Comparison of ENCODE assay signal across 13 mouse cellular contexts in genomic region chr2:168926257-168926810, GRCm38 (mm10). TPM values are rescaled to one million over a fixed set of nuclear protein-coding genes. Genes with fewer than 3 reads are reported as not detected.
A peak's percentile ranks its signal among the peaks of the same experiment; 100 is the strongest.
DNase-seq lines count a peak whose midpoint lies in the region; TF ChIP-seq lines count a peak whose summit lies in the region.
"Had no signal": no experiment of that assay in that cellular context is flagged by ENCODE, and none has a peak within 500 bp of the region (broad histone marks: within the 10 kb centered on the region; RNA-seq: fewer than 3 reads in every experiment).

No protein-coding gene starts in this region.

- no peaks in the 10 kb centered on the region for H3K36me3 ChIP-seq in testis, adult 2 months (ENCODE audit: control insufficient read depth, insufficient read depth, low read length)

- H3K4me1 ChIP-seq in testis, adult 2 months (ENCODE audit: control insufficient read depth, insufficient read depth, low read length), result peaks cover 10% of the 10 kb centered on the region
- H3K4me1 ChIP-seq: hindbrain, embryonic 12.5 days; midbrain, embryonic 12.5 days had no signal

- no peaks in the 10 kb centered on the region for H3K27me3 ChIP-seq in testis, adult 2 months (ENCODE audit: control insufficient read depth, insufficient read depth, low read length)
- H3K27me3 ChIP-seq: hindbrain, embryonic 12.5 days; midbrain, embryonic 12.5 days had no signal

- no peak for DNase-seq in testis, postnatal 14 days (ENCODE audit: low spot score)
- DNase-seq in frontal cortex, postnatal 36 days (ENCODE audit: low spot score in 2 of 2), result peak; percentile 70 to 88
- peak; percentile 47 to 86 for DNase-seq in left cerebral cortex, adult 9 months (ENCODE audit: low spot score in 2 of 2)
- DNase-seq in kidney, adult 8-10 months, result no peak
- DNase-seq in thymus, postnatal 14 days, result no peak
- no peak for DNase-seq in adrenal gland, adult (ENCODE audit: inconsistent age in 2 of 2, low spot score in 1 of 2)
- DNase-seq in neural tube, embryonic 10.5 days (ENCODE audit: extremely low spot score, low spot score), result no peak
- DNase-seq: heart, adult 2 months; liver, postnatal 0 days had no signal

- H3K27ac ChIP-seq in testis, adult 2 months (ENCODE audit: control insufficient read depth, insufficient read depth, low read depth, low read length), result no peak overlapping the region
- H3K27ac ChIP-seq: heart, adult 2 months; hindbrain, embryonic 12.5 days; kidney, postnatal 0 days; midbrain, embryonic 12.5 days had no signal

- no peak for TF ChIP-seq POLR2A in testis, adult 2 months (IDR thresholded peaks at IDR 0.05; ENCODE audit: control insufficient read depth, low read depth, low read length)

- H3K4me3 ChIP-seq in testis, adult 2 months (ENCODE audit: control insufficient read depth, low read depth, low read length), result peak overlapping the region; percentile 5
- H3K4me3 ChIP-seq: heart, adult 2 months; hindbrain, embryonic 12.5 days; midbrain, embryonic 12.5 days had no signal

- TF ChIP-seq CTCF in testis, adult 2 months (IDR thresholded peaks at IDR 0.05; ENCODE audit: control insufficient read depth, insufficient read depth, insufficient replicate concordance, low read depth, low read length), result no peak

RNA-seq across cellular contexts. Expression of gene Zfp64, which starts 29.1 kb away (rescaled TPM):
- polyA plus RNA-seq in testis, adult 2 months (2012; rRNA removed), result 3.1 and 3.4 TPM in 2 replicates

Comparison
In these comparisons a context has a peak if more than half of its experiments do, and no peak if none do; other contexts are left out.
1. DNase-seq: peak in frontal cortex, postnatal 36 days (2 of 2) and left cerebral cortex, adult 9 months (2 of 2); none in testis, postnatal 14 days (single experiment), kidney, adult 8-10 months (0 of 2), thymus, postnatal 14 days (single experiment), adrenal gland, adult (0 of 2) and neural tube, embryonic 10.5 days (single experiment).